Comparison of ENCODE assay signal across 8 mouse cellular contexts in genomic region chr9:66980458-66980857, GRCm38 (mm10). TPM values are rescaled to one million over a fixed set of nuclear protein-coding genes. Genes with fewer than 3 reads are reported as not detected.
DNase-seq lines count a peak whose midpoint lies in the region; ATAC-seq and TF ChIP-seq lines count a peak whose summit lies in the region.

No protein-coding gene starts in this region.

- H3K27me3 ChIP-seq in E14TG2a.4 (ENCODE audit: insufficient read depth, low read length): peaks cover 2% of the 10 kb centered on the region; the same call in 1 of the 2 replicates
- no peaks in the 10 kb centered on the region for H3K27me3 ChIP-seq in lung, embryonic 16.5 days (ENCODE audit: control insufficient read depth, insufficient read depth, low read depth, low read length)

- TF ChIP-seq CTCF in E14TG2a.4 (conservative IDR thresholded peaks at IDR 0.05; ENCODE audit: low read length): peak; percentile 97
- TF ChIP-seq CTCF in layer of hippocampus, adult 2 months (conservative IDR thresholded peaks at IDR 0.05): peak; percentile 88

- no peak overlapping the region for H3K4me2 ChIP-seq in lung, embryonic 16.5 days (ENCODE audit: low read depth, low read length)

- no peak overlapping the region for H3K4me3 ChIP-seq in E14TG2a.4 (replicated peaks; ENCODE audit: low read length)
- no peak overlapping the region for H3K4me3 ChIP-seq in layer of hippocampus, adult 2 months
- no peak overlapping the region for H3K4me3 ChIP-seq in lung, embryonic 16.5 days (ENCODE audit: low read length)

- no peak overlapping the region for H3K9ac ChIP-seq in lung, embryonic 16.5 days (ENCODE audit: low read length)

- no peaks in the 10 kb centered on the region for H3K36me3 ChIP-seq in E14TG2a.4 (ENCODE audit: insufficient read depth, low read length)
- H3K36me3 ChIP-seq in lung, embryonic 16.5 days (ENCODE audit: control insufficient read depth, insufficient read depth, low read length): no peaks in the 10 kb centered on the region

- no peaks in the 10 kb centered on the region for H3K9me3 ChIP-seq in E14TG2a.4 (ENCODE audit: low read length)
- no peaks in the 10 kb centered on the region for H3K9me3 ChIP-seq in lung, embryonic 16.5 days (ENCODE audit: control insufficient read depth, low read length)

- 0 out of 2 replicates have a peak, but pooled peaks have one; percentile 23 for ATAC-seq in lung, embryonic 16.5 days (ENCODE audit: low read depth)

- H3K4me1 ChIP-seq in E14TG2a.4 (replicated peaks; ENCODE audit: low read depth, low read length): peaks cover 24% of the 10 kb centered on the region
- H3K4me1 ChIP-seq in lung, embryonic 16.5 days (replicated peaks; ENCODE audit: control insufficient read depth, insufficient read depth, low read length): peaks cover 3% of the 10 kb centered on the region; the same call in 1 of the 2 replicates

- DNase-seq in adrenal gland, adult (ENCODE audit: inconsistent age in 2 of 2, low spot score in 1 of 2): peak; percentile 59 to 86
- DNase-seq in adrenal gland, adult 8-10 months: no peak
- DNase-seq in c-Kit-positive CD71-positive TER-119-positive erythroid progenitor cells, embryonic 14.5 days (ENCODE audit: low spot score): peak; percentile 81
- peak; percentile 21 to 26 for DNase-seq in gastrocnemius, adult 8-10 months (ENCODE audit: low spot score in 2 of 2)
- peak; percentile 12 to 74 for DNase-seq in layer of hippocampus, adult 2 months (ENCODE audit: low spot score in 2 of 2)
- DNase-seq in spleen, adult 18-20 months: peak; percentile 42 to 75

- no peak overlapping the region for H3K27ac ChIP-seq in layer of hippocampus, adult 2 months
- H3K27ac ChIP-seq in lung, embryonic 16.5 days (ENCODE audit: low read length): no peak overlapping the region

- WGBS in lung, embryonic 16.5 days: 9% methylated on average over 5 of the region's 5 CpGs

RNA-seq across cellular contexts. Expression of gene Lactb, which starts 5.2 kb away (rescaled TPM):
- 10 to 100 TPM; 15.8 to 19.2 (median 17.8) TPM for total RNA-seq in adrenal gland, adult 8-10 months (2022)
- 10 to 100 TPM; 18.3 to 23.1 (median 22.6) TPM for total RNA-seq in gastrocnemius, adult 8-10 months (2022)
- 10 to 100 TPM; 13.0 to 14.7 TPM for total RNA-seq in layer of hippocampus, adult 2 months (2021)
- polyA plus RNA-seq in lung, embryonic 16.5 days (2015; fragmentation: Nextera tagmentation; extraction: Ambion mirVana): 6.0 and 7.0 TPM in 2 replicates

RNA-seq across cellular contexts. Expression of gene Rps27l, which starts 34.6 kb away (rescaled TPM):
- total RNA-seq in adrenal gland, adult 8-10 months (2022): 100 to 1,000 TPM; 240 to 306 (median 275) TPM
- 100 to 1,000 TPM; 223 to 268 (median 240) TPM for total RNA-seq in gastrocnemius, adult 8-10 months (2022)
- total RNA-seq in layer of hippocampus, adult 2 months (2021): 10 to 100 TPM; 32.8 to 38.4 TPM
- polyA plus RNA-seq in lung, embryonic 16.5 days (2015; fragmentation: Nextera tagmentation; extraction: Ambion mirVana): 612 and 687 TPM in 2 replicates

Comparison
In these comparisons a context has a peak if more than half of its experiments do, and no peak if none do; other contexts are left out.
1. RNA of gene Rps27l, which starts 34.6 kb away (total RNA-seq): 240 to 306 TPM in adrenal gland, adult 8-10 months and 223 to 268 TPM in gastrocnemius, adult 8-10 months; 32.8 to 38.4 TPM in layer of hippocampus, adult 2 months; every median in the first group is over 4 times any median in the second.